Mouse (Mus musculus) C2C12 (cell line): ENCODE measurements at regions not wholly inside any gene's neighbourhood (a gene's known extent, or its start where the extent isn't known, plus 50 kb on each side); places are given as distances from the start of the nearest gene placed in this dataset.

ENCODE experiments used
- H3K27me3 ChIP-seq: one replicate; pipeline ENCODE4 v1.6.1; 2011; ENCODE audit not compliant: control insufficient read depth, insufficient read depth, insufficient read length
- H3K36me3 ChIP-seq: one replicate; pipeline ENCODE4 v1.6.1; 2011; ENCODE audit not compliant: control insufficient read depth, insufficient read depth
- H3K4me3 ChIP-seq: one replicate; pipeline ENCODE4 v1.5.1; 2011; ENCODE audit warnings: mild to moderate bottlenecking, control low read depth; ENCODE audit not compliant: poor library complexity, insufficient read depth, severe bottlenecking
- H3K79me2 ChIP-seq: one replicate; pipeline ENCODE4 v1.6.1; 2011; ENCODE audit not compliant: control insufficient read depth, insufficient read depth
- H3K79me3 ChIP-seq: one replicate; pipeline ENCODE4 v1.6.1; 2011; ENCODE audit warnings: low read depth, control low read depth
- H3ac ChIP-seq: one replicate; pipeline ENCODE3; 2011; ENCODE audit warnings: low read depth; ENCODE audit not compliant: control insufficient read depth, insufficient read length
- CEBPB ChIP-seq: IDR thresholded peaks from one replicate; pipeline ENCODE4 v1.6.1; 2011; ENCODE audit warnings: low read depth, mild to moderate bottlenecking, control low read depth, moderate library complexity
- CTCF ChIP-seq: IDR thresholded peaks from one replicate; pipeline ENCODE4 v1.5.1; 2011; ENCODE audit not compliant: control insufficient read depth, insufficient read depth, insufficient read length
- FOSL1 ChIP-seq: IDR thresholded peaks from one replicate; pipeline ENCODE4 v1.8.0; 2011; ENCODE audit warnings: mild to moderate bottlenecking, low read length; ENCODE audit not compliant: poor library complexity, insufficient read depth, severe bottlenecking
- MAX ChIP-seq: IDR thresholded peaks from one replicate; pipeline ENCODE4 v1.6.1; 2011; ENCODE audit warnings: mild to moderate bottlenecking, control low read depth
- MYOD1 ChIP-seq: IDR thresholded peaks from one replicate; pipeline ENCODE4 v1.6.1; 2011; ENCODE audit warnings: low read depth; ENCODE audit not compliant: control insufficient read depth, insufficient read length
- MYOG ChIP-seq: IDR thresholded peaks from one replicate; pipeline ENCODE4 v1.6.1; 2011; ENCODE audit not compliant: control insufficient read depth, insufficient read length; ENCODE audit errors: extremely low read depth
- USF1 ChIP-seq: IDR thresholded peaks from one replicate; pipeline ENCODE4 v1.6.1; 2011; ENCODE audit warnings: low read depth, mild to moderate bottlenecking, control low read depth, moderate library complexity

- no peak for TF ChIP-seq CTCF
- no peak for TF ChIP-seq USF1
- TF ChIP-seq MAX, result no peak
- TF ChIP-seq CEBPB, result no peak
- no peak for TF ChIP-seq MYOD1
- no peak for TF ChIP-seq FOSL1
- no peak for TF ChIP-seq MYOG
- Histone ChIP-seq H3K79me3 (no peaks in the 10 kb centered on the region), H3K4me3 (no peak overlapping the region), H3K36me3 (no peaks in the 10 kb centered on the region), H3K79me2 (no peaks in the 10 kb centered on the region), H3K27me3 (no peaks in the 10 kb centered on the region), H3ac (no peak overlapping the region)
Measured at GRCm38 (mm10) chr3:116180341-116180885, 50.9 kb upstream of the Vcam1 start.
